Mouse (Mus musculus) layer of hippocampus, adult 9-10 months (tissue): ENCODE measurements around the gene Ankrd33b.

Source experiments
- DNase-seq: peaks from one replicate; pipeline ENCODE4 v3.0.0; 2022; ENCODE audit warnings: low spot score

Ankrd33b gene

DNA sequence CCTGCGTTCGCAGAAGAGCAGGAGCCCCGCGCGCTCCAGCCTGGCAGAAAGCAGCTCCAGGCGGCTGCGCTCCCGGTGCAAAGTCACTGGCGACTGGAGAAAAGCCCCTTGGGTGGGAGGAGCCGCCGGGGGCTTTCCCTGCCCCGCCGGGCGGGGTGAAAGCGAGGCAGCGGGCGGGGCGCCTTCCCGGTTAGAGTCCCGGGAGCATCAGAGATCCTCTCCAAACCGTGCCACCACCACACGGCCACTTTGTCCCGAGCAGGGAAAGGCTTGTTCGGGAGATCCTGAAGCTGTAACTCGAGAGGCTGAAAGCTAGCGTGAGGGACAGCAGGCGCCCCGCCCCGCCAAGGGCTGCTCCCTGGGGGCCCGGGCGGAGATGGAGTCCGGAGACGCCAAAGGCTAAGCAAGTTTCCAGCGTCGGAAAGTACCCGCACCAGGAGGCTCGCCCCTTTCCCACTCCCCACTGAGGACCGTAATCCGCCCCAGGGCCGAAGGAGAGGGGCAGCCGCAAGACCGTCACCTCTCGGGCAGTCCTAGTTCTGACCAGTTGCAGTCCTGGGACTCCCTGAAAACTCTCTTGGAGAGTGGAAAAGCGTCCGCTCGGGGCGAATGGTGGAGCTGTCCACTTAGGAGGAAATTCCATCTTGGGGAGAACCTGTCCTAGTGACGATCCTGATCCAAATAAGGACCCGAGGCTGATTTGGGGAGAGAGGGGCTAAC is at the start of gene Ankrd33b:
Gene Ankrd33b (minus strand): TSS at position 246 of the 720 bp plus-strand sequence.
- no peak for DNase-seq

DNA sequence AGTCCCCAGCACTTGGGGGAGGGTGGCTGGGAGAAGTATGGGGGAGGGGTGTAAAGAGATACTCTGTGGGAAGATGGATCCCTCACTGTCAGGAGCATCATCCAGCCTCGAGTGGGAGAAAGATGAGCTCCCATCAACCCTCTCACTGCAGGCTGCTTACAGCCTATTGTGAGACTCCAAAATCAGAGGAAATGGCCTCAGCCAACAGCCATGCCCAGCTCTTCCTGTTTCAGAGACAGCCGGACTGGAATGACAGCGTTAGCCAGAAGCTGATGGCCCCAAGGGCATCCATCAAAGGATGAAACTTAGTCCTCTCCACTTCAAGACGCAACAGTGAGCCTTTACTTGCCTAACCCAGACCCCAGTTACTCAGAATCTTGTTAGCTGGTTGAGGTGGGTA is 47.7 kb upstream of the Ankrd33b start:
- no peak for DNase-seq

DNA sequence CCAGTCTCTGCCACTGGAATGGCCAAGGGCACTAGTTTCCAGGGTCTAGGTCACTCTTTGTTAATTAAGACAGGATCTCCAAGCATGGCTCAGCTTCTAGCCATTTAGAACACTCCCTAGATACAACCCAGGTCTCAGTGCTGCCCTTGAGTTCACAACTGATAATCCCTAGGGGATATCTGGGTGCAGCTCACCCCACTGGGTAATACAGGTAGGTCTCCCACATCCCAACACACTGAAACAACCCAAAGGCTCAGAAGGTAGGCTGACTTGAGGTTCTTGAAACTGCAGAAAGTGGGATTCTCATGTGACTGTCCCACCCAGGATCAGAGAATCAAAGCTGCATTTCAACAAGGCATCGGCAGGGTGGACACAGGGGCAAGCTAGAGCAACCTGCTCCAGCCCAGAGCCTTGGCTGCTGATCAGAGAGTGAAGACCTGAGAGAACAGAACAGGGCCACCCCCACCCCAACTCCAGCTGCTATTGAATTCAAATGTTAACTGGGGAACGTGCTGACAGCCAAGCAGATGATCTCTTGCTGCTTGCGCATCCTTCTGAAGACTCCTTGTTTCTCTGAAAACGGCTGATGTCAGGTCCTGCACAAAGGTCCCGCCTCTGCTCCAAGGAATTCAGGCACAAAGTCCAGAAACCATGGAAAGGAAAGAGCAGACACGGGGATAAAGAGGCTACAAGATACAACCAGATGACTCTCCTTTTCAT is 46.8 kb upstream of the Ankrd33b start:
- DNase-seq: no peak

DNA sequence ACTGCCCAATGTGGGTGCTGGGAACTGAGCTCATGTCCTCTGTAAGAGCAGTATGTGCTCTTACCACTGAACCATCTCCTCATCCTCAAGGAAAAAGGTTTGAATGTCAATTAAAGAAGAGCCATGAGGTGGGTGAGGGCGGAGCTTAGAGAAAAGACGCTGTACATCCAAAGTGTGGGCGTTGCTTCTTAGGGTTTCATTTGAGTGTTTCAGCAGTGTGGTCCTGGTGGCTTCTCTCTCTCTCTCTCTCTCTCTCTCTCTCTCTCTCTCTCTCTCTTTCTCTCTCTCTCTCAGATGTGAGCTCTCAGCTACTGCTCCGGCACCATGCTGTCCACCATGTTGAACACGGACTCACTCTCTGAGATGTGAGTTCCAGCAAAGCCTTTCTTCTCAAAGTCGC is 46.1 kb upstream of the Ankrd33b start:
- DNase-seq: no peak

DNA sequence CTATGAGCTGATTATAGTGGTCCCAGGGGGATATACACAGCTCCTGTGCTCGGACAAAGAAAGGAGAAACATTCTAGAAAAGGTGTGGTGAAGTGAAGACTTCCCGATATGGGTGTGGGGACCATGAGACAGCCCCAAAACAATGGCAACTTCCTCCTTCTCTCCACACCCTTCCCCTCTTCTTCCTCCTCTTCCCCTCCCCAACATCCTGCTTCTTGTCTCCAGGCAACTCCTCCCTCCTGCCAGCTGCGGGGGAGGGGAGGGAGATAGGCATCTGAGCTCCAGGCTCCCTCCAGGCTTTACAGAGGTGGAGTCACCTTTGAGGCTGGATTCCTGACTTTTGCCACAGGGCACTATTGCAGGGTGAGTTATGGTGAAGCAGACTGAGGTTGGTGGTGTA is 45.4 kb upstream of the Ankrd33b start:
- DNase-seq: no peak

DNA sequence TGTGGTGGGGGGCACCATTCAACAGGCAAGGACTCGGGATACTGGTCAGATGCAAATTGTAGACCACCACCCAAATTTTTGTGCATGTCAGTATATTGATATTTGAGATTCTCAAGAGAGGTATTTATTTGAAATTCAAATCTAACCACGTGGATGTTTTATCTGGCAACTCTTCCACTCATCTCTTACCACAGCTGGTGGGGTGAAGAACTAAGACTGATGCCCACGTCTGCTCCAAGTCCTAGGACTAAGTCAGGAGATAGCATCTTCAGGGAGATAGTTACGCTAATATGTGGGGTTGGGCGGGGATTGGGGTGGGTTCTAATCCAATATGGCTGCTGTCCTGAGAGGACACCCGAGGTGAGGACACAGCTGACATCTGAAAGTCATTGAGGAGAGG is 44.9 kb upstream of the Ankrd33b start:
- no peak for DNase-seq

DNA sequence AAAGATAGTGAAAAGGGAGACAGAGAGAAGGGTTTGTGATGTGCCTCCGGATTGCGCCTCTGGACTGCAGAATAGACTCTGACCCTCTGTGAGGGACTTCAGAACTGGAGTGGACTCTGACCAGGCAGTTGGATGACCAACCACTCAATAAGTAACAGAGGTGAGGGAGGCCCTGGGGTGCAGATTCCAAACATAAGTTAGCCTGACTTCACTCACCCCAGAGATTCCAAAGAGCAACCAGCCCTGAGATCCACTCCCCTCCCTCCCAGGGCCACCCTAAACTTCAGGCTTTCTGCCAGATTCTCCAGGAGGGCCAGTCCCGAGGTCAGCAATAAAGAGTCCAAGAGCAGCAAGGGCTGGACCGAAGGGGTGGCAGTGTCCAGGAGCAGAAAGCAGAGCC is 40.0 kb upstream of the Ankrd33b start:
- DNase-seq: no peak

DNA sequence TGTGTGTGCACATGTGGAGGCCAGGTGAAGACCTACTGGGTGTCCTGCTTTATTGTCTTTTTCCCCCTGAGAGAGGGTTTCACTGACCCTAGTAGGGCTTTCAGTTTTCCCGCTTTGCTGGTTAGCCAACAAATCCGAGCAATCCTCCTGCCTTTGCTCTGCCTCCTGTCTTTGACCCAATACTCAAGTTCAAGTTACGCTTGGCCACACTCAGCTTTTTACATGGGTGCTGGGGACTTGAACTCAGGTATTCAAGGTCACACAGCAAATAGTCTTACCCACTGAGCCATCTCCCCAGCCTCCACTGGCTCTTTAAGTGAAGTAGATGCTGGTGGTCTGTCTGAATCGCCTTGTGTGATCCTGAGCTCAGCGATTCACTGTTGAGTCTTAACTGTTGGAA is 39.4 kb upstream of the Ankrd33b start:
- DNase-seq: no peak

DNA sequence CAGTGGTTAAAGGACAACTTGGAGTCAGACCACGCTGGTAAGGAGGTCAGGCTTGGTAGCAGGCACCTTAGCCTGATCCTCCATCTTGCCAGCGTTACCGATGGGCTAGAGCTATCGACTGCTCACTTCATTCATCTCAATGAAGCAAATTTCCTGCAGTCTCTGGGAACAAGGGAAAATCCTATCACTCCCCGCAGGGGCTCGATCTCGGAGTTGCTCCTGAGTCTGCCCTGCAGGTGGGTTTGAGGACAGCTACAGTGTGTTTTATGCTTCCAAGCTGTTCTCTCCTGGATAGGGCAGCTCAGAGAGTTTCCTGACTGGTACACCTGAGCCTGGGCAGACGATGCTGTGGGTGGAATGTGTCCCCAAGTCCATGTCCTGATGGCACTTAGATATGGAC is 36.8 kb upstream of the Ankrd33b start:
- DNase-seq: no peak

DNA sequence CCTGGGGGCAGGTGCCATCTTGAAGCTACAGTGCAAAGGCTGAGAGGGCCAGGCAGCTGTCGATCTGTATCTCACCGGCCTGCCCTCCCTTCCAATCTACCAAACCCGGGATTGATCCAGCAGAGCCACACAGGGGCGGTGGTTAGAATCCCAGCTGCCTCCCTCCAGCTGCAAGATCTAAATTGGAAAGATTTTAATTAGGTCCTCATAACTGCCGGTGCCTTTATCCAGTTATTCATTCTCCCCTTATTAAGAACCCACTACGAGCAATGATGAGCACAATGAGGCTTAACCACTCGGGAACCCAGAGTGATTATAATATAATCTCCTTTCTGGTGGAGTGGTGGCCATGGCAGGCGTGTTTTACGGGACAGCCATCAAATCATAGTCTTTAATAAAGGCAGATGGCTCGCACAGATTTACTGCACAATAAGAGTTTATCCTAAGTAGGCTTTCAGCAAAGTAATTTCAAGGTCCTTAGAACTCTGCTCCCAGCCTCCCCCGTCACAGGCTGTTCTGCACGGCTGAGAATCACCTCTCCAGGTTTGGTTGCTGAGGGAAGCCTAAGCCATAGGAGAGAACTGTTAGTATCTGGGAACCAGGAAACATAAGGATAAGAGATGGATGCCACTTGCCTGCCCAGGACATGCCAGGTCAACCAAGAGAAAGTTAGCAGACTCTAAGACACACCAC is 34.8 kb upstream of the Ankrd33b start:
- DNase-seq: no peak

DNA sequence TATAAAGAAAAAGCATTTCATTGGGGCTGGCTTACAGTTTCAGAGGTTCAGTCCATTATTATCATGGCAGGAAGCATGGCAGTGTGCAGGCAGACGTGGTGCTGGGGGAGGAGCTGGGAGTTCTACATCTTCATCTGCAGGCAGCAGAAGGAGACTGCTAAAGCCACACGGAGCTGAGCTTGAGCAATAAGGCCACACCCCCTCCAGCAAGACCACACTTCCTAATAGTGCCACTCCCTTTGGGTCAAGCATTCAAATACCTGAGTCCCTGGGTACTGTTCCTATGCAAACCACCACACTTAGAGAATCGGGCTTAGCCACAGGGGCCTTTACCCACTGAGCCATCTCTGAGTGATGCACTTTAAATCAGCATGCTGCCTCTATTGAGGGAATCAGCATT is 33.4 kb upstream of the Ankrd33b start:
- DNase-seq: no peak

DNA sequence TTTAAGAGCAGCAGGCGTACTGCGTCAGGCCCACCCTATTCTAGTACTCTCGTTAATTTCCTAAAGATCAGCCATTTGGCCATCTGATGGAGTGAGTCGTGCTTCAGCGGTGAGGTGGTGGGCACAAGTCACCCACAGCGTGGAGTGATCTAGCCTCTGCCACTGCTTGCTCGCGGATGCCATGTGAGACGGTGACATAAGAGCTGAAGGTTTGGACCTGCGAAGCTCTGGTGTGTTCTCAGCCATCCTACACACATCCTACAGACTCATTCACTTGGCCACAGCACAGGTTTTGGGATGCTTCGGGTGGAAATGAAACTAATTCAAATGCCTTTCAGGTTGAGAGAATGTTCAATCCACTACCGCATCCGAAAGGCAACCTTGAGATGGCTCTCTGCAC is 31.2 kb upstream of the Ankrd33b start:
- DNase-seq: no peak

DNA sequence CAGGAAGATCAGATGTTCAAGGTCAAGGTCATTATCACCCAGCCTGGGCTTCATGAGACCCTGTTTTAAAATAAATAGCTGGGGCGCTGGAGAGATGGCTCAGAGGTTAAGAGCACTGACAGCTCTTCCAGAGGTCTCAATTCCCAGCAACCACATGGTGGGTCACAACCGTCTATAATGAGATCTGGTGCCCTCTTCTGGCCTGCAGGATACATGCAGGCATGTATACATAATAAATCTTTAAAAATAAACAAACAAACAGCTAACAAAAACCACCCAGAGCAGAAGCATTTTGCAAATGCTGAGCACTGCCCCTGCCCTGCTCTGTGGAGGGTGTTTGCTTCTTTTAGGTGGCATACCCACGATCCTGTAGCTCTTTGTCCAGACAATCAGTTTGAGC is 29.9 kb upstream of the Ankrd33b start:
- no peak for DNase-seq

DNA sequence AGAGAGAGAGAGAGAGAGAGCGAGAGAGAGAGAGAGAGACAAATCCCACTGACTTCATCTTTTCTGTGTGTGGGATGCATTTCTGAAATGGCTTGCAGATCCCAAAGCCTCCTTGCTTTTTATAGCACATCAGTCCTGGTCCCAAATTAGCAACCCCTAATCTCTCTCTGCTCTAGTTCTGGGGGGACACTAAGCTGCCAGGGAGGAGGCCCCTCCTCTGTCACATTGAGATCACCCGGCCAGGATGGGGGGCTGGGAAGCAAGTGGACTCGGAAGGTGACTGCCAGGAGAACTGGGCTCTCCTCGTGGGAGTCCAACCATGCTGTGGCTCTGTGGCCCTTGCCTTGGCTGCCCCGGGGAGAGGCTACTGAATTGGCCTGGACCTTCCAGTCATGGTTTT is 29.2 kb upstream of the Ankrd33b start:
- no peak for DNase-seq

DNA sequence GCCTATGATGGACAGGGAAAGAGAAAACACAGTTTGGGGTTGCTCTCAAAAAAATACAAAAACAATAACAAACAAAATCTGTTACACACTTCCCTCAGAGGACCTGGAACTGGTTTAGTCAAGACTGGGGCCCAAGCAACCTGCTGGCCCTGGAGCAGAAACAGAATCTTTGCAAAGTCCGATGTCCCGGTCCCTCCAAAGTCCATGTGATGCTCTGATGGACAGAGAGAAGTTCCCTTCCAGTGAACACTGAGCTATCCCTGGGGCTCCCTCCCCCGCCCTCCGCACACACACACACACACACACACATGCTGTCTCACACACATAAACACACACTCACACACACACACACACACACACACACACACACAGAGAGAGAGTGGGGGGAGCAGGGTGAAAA is 28.5 kb upstream of the Ankrd33b start:
- DNase-seq: no peak

DNA sequence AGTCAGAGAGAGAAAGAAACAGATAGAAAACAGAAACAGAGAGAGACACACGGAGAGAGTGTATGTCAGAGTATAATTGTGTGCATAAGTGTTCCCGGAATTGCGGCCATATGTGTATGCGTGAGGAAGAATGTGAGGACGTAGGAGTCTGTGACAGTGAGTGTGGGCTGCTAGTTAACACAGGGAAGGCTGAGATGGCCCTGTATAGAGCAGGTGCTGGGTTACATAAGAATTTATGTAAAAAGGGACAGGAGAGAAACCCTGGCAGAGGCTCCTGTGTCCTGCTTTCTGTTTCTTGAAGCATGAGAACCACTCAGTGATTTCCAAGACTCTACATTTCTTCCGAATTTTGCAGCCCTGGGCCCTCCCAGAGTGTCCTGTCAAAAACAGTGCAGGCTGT is 25.9 kb upstream of the Ankrd33b start:
- peak; percentile 51 for DNase-seq

DNA sequence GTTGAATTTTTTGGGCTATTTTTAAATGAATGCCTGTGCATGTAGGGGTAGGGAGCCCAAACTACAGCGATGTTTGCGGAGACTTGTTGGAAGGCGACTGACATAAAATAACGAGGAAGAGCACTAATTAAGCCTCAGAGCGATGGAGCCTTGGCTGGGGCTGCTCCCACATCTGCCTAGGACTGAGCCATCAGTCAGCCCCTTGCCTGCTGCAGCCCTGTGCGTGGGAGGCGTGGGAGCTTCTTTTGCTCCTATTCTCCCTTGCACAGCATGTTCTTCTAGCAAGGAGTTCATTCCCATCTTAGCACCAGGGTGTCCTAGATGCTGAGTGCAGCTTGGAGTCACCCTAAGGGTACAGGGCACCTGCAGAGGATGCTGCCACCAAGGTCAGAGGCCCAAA is 25.2 kb upstream of the Ankrd33b start:
- no peak for DNase-seq

DNA sequence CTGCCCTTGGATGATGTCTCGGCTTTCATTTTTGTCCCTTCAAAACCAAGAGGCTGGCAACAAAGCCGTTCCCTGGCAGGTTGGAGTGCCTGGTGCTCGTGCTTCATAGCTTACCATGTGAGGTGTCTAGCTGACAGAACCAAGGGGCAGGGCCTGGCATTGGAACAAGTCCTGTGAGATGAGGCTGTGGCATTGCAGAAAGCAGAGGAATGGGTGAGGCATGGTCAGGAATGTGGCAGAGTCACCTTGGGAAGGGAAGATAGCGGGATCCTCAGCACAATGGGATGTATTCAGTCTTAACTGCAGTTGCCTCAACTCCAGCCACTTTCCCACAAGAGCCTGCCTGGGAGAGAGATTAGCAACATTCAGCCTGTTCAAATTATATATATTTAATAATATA is 24.6 kb upstream of the Ankrd33b start:
- DNase-seq: no peak

DNA sequence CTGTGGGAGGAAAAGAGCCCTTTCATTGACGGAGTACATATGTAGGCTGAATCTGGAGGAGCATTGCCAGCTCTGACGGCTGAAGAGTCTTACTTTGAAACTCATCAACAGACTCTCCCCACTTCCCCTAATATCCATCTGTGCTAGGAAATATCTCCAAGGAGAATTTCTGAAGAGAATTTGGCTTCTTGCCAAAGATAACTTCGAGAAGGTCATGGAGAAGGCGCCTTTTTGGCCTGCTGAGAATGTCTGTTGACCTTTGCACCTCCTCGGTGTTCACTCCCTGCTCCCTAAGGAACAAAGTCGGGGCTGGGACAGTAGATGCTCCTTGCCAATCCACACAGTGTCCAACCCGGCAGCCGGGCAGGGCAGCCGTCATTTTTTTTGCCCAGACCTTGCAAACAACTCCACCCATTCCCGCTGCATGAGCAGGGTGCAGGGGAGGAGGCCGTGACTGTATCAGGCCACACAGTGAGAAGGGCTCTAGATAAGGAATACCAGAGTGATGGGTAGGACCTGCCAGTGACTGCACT is 14.5 kb upstream of the Ankrd33b start:
- no peak for DNase-seq

DNA sequence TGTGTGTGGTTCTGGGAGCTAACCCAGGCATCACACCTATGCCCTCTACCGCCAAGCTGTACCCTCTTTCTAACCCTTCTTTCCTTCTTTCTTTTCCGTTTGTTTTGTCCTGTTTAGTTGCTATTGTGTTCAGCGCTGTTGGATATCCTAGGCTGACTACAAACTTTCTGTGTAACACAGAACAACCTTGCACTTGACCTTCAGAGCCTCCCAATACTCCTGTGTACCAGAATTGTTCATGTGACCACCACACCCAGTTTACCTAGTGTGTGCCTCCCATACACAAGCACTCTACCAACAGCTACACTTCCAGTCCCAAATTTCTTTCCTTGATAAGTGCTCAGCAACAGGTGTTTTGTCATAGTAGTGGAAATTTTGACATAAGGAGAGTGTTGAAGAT is 11.9 kb upstream of the Ankrd33b start:
- DNase-seq: no peak

DNA sequence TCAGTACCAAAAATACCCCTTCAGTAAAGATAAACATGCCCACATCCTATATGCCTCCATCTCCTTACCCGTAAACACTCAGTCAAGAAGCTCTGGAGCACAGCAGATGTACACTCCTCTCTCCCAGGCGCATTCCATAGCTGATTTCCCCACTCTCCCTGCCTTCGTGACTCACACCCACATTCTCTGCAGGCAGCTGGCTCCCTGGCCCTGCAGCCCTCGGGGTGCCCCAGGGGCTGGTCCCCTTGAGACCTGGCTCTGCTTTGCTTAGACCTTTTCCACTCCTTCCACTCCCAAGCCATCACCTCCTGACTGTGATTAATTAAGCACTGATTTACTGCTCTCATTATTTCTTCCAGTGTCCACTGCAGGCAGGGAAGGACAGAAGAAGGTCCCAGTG is 7.7 kb upstream of the Ankrd33b start:
- no peak for DNase-seq

DNA sequence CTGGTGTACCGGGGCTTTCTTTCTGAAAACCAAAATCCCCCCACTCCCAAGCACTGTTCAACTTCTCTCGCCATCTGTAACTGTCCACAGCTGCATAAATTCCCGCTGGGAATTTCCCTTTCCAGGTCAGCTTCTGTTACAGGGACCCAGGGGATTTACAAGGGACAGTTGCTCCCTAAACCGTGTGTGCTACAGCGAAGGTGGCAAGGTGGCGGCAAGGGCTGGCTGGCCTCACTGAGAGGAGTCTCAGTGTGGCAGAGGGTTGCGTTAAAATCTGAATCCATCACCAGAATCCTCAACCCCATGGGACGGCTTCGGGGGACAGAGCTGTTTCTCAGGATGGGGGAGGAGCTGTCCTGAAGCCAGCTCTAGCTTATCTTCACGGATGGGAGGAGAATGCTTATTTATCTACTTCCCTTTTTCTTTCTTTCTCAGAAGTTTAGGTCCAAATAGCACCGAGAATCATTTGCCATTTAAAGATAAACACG is 1.6 kb upstream of the Ankrd33b start:
- no peak for DNase-seq

DNA sequence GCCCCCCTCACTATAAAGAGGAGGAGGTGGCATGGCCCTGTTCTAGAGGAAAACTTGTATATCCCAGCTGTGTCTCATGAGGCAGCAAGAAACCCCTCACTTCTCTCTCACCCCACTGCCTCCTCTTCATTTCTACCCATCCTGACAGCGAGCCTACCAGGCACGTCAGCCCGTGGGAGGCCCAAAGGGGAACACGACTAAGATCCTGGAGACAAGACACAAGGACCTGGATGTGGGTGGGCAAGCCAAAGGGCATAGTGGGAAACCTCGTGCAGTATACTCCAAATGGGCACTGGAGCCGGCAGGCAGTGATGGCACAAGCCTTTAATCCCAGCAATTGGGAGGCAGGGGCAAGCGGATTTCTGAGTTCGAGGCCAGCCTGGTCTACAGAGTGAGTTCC is 1.0 kb upstream of the Ankrd33b start:
- DNase-seq: no peak
